Mouse (Mus musculus) midbrain, embryonic 14.5 days (tissue): ENCODE measurements around the gene Trim28. TPM values are rescaled to one million over a fixed set of nuclear protein-coding genes. Genes with fewer than 3 reads are reported as not detected.

Experiments
- ATAC-seq: fragments of 200-750 bp; cut with Nextera tagmentation; 2 replicates; pipeline ENCODE4 v1.8.0; 2017; ENCODE audit warnings: moderate number of reproducible peaks, moderate library complexity; ENCODE audit not compliant: low FRiP score, low TSS enrichment
- DNase-seq: peaks from one replicate; pipeline ENCODE4 v3.0.0-alpha.2; 2015
- H3K27ac ChIP-seq: fragments of 300-500 bp; sonication (generic); replicated peaks from 2 replicates; pipeline ENCODE4 v1.5.1; 2014; ENCODE audit warnings: mild to moderate bottlenecking, low read depth, low read length, moderate library complexity
- H3K27me3 ChIP-seq: fragments of 300-500 bp; sonication (generic); 2 replicates; pipeline ENCODE4 v1.6.1; 2014; ENCODE audit warnings: low read length, control low read depth, mixed read lengths; ENCODE audit not compliant: control insufficient read depth, insufficient read depth
- H3K36me3 ChIP-seq: fragments of 300-500 bp; sonication (generic); 2 replicates; pipeline ENCODE4 v1.6.1; 2014; ENCODE audit warnings: low read length, control low read depth; ENCODE audit not compliant: control insufficient read depth, insufficient read depth
- H3K4me1 ChIP-seq: fragments of 300-500 bp; sonication (generic); 2 replicates; pipeline ENCODE4 v1.6.1; 2014; ENCODE audit warnings: mild to moderate bottlenecking, antibody characterized with exemption, low read length, control low read depth; ENCODE audit not compliant: control insufficient read depth, insufficient read depth
- H3K4me2 ChIP-seq: fragments of 300-500 bp; sonication (generic); 2 replicates; pipeline ENCODE4 v1.6.1; 2014; ENCODE audit warnings: mild to moderate bottlenecking, low read length, moderate library complexity
- H3K4me3 ChIP-seq: fragments of 300-500 bp; sonication (generic); replicated peaks from 2 replicates; pipeline ENCODE4 v1.5.1; 2014; ENCODE audit warnings: low read depth, low read length
- H3K9ac ChIP-seq: fragments of 300-500 bp; sonication (generic); replicated peaks from 2 replicates; pipeline ENCODE4 v1.6.1; 2014; ENCODE audit warnings: mild to moderate bottlenecking, low read length, moderate library complexity
- H3K9me3 ChIP-seq: fragments of 300-500 bp; sonication (generic); 2 replicates; pipeline ENCODE4 v1.6.1; 2016; ENCODE audit warnings: low read length, control low read depth, mixed read lengths; ENCODE audit not compliant: control insufficient read depth
- WGBS: fragments of 180-500 bp; shearing (Covaris S2); extraction: QIAGEN DNeasy Blood & Tissue Kit; methylation state at CpG from one replicate; pipeline ENCODE4 v1.1.7; 2014; 5-methylcytosine and 5-hydroxymethylcytosine counted together
- polyA plus RNA-seq: library from polyadenylated mRNA; unstranded; fragments of >200 nt; fragmentation: Nextera tagmentation; extraction: Ambion mirVana; gene quantifications from 2 replicates; pipeline ENCODE4 v1.2.1, GENCODE M21; 2014

The Trim28 gene
- polyA plus RNA-seq, 1 experiment from 2014 or later = 309 TPM

- Histone ChIP-seq H3K36me3 (peaks cover 17% of the 10 kb centered on the region), H3K4me3 (no peak overlapping the region), H3K4me1 (peaks cover 22% of the 10 kb centered on the region), H3K4me2 (peak overlapping the region; percentile 90), H3K27me3 (peaks cover 24% of the 10 kb centered on the region), H3K27ac (no peak overlapping the region; the same call in 1 of the 2 replicates), H3K9me3 (peaks cover 4% of the 10 kb centered on the region; the same call in 1 of the 2 replicates), H3K9ac (peak overlapping the region; percentile 95; the same call in 1 of the 2 replicates)
- DNase-seq (no peak), ATAC-seq (no peak)
- WGBS = 87% methylated on average over 1 of the region's 1 CpGs
Observed at GRCm38 (mm10) chr7:13039181-13039580, 40.3 kb downstream of the Trim28 start.

- Histone ChIP-seq H3K4me2 (no peak overlapping the region), H3K4me3 (no peak overlapping the region), H3K36me3 (peaks cover 4% of the 10 kb centered on the region), H3K9ac (no peak overlapping the region), H3K27ac (no peak overlapping the region), H3K9me3 (peaks cover 4% of the 10 kb centered on the region; the same call in 1 of the 2 replicates), H3K4me1 (peaks cover 16% of the 10 kb centered on the region), H3K27me3 (peaks cover 38% of the 10 kb centered on the region)
- DNase-seq (no peak), ATAC-seq (no peak)
- whole genome bisulfite sequencing = 94% methylated on average over 1 of the region's 1 CpGs
Observed at GRCm38 (mm10) chr7:13041256-13041655, 42.3 kb downstream of the Trim28 start.

- no peak overlapping the region for H3K4me3 ChIP-seq
- ATAC-seq (no peak), DNase-seq (no peak)
- WGBS = 80% methylated on average over 6 of the region's 6 CpGs
- H3K4me2 ChIP-seq = no peak overlapping the region
- peaks cover 38% of the 10 kb centered on the region for H3K27me3 ChIP-seq
- H3K9me3 ChIP-seq = peaks cover 4% of the 10 kb centered on the region; the same call in 1 of the 2 replicates
- H3K4me1 ChIP-seq = peaks cover 7% of the 10 kb centered on the region
- H3K9ac ChIP-seq = no peak overlapping the region
- H3K27ac ChIP-seq = no peak overlapping the region
- no peaks in the 10 kb centered on the region for H3K36me3 ChIP-seq
Observed at GRCm38 (mm10) chr7:13042511-13042910, 43.6 kb downstream of the Trim28 start.

- H3K9me3 ChIP-seq = peaks cover 4% of the 10 kb centered on the region; the same call in 1 of the 2 replicates
- peak overlapping the region; percentile 94 for H3K4me2 ChIP-seq
- H3K27me3 ChIP-seq = peaks cover 38% of the 10 kb centered on the region
- DNase-seq (no peak), ATAC-seq (0 out of 2 replicates have a peak, but pooled peaks have one; percentile 1)
- H3K27ac ChIP-seq = no peak overlapping the region
- H3K4me1 ChIP-seq = peaks cover 7% of the 10 kb centered on the region
- peak overlapping the region; percentile 45 for H3K4me3 ChIP-seq
- 45% methylated on average over 16 of the region's 16 CpGs for whole genome bisulfite sequencing
- peak overlapping the region; percentile 72; the same call in 1 of the 2 replicates for H3K9ac ChIP-seq
- H3K36me3 ChIP-seq = no peaks in the 10 kb centered on the region
Observed at GRCm38 (mm10) chr7:13043120-13043444, 44.2 kb downstream of the Trim28 start.

- ATAC-seq (peak; percentile 62), DNase-seq (peak; percentile 71)
- Histone ChIP-seq H3K27me3 (peaks cover 38% of the 10 kb centered on the region), H3K4me3 (peak overlapping the region; percentile 45), H3K36me3 (no peaks in the 10 kb centered on the region), H3K9me3 (peaks cover 4% of the 10 kb centered on the region; the same call in 1 of the 2 replicates), H3K4me1 (peaks cover 6% of the 10 kb centered on the region), H3K9ac (peak overlapping the region; percentile 72), H3K27ac (peak overlapping the region; percentile 67), H3K4me2 (peak overlapping the region; percentile 94)
- WGBS = 4% methylated on average over 88 of the region's 88 CpGs
Observed at GRCm38 (mm10) chr7:13043445-13044253, 44.7 kb downstream of the Trim28 start.

DNA sequence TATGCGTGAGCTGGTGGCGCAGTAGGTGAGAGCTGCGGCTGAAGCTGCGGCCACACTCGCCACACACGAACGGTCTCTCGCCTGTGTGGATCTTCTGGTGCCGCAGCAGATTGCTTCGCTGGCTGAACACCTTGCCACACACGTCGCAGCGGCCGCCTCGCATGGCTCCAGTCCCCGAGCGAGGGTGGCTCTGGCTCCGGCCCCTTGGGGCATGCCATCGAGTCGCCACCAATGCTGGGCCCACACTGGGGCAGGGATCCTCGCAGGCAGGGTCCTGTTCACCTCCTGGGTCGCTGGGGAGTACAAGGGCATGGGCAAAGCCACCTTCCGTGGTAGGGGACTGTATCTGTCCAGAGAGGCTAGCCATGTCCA lies 45.3 kb downstream of the Trim28 start:
- Histone ChIP-seq H3K27me3 (peaks cover 38% of the 10 kb centered on the region), H3K4me1 (no peaks in the 10 kb centered on the region; the same call in 1 of the 2 replicates), H3K36me3 (no peaks in the 10 kb centered on the region), H3K4me3 (peak overlapping the region; percentile 45), H3K27ac (peak overlapping the region; percentile 67; the same call in 1 of the 2 replicates), H3K9me3 (peaks cover 4% of the 10 kb centered on the region; the same call in 1 of the 2 replicates), H3K9ac (peak overlapping the region; percentile 72), H3K4me2 (peak overlapping the region; percentile 94)
- DNase-seq = no peak
- ATAC-seq = peak; percentile 22
- 4% methylated on average over 23 of the region's 23 CpGs for WGBS

DNA sequence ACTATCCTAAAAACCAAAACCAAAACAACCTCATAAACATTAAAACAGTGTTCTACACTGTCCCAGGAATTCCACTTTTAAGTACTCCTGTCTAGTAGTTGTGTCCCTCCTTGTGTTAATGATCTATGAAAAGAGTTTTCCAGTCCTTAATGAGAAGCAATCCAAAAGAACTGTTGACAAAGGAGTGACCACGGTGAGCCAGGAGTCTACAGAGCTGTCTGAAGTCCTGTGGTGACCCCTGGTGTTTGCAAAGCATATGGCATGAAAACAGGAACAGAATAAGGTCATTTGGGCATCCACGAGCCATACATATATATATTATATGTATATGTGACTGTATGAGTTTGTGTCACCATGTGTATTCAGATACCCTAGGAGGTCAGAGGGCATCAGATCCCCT lies 47.2 kb downstream of the Trim28 start:
- no peak overlapping the region for H3K27ac ChIP-seq
- peaks cover 4% of the 10 kb centered on the region; the same call in 1 of the 2 replicates for H3K9me3 ChIP-seq
- H3K4me2 ChIP-seq = no peak overlapping the region
- no peaks in the 10 kb centered on the region for H3K4me1 ChIP-seq
- ATAC-seq (peak; percentile 57; the same call in 1 of the 2 replicates), DNase-seq (peak; percentile 83)
- WGBS = 13% methylated on average over 2 of the region's 2 CpGs
- H3K4me3 ChIP-seq = no peak overlapping the region
- peaks cover 38% of the 10 kb centered on the region for H3K27me3 ChIP-seq
- no peak overlapping the region for H3K9ac ChIP-seq
- H3K36me3 ChIP-seq = no peaks in the 10 kb centered on the region

DNA sequence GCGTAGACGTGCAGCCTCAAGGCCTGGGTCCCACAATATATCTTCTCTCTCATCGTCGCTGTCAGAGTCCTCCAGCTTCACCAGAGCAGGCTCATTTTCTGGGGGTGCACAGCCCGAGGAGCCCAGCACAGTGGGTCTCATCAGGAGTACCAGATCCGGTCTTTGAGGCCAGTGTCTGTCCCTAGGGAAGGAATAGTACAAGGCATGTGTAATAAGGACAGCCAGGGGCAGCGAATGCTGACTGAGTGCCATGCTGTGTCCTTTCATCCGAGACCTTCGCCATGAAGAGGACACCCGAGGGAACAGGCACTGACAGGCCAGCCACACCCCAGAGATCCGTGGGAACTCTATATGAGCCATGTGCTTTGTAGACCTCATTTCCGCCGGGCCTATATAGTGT lies 54.1 kb downstream of the Trim28 start:
- 90% methylated on average over 13 of the region's 13 CpGs for WGBS
- Histone ChIP-seq H3K9ac (no peak overlapping the region), H3K4me1 (no peaks in the 10 kb centered on the region; the same call in 1 of the 2 replicates), H3K27ac (no peak overlapping the region), H3K4me2 (no peak overlapping the region), H3K36me3 (no peaks in the 10 kb centered on the region), H3K4me3 (no peak overlapping the region), H3K9me3 (no peaks in the 10 kb centered on the region), H3K27me3 (no peaks in the 10 kb centered on the region)
- ATAC-seq (no peak), DNase-seq (no peak)
